Mouse (Mus musculus) liver, embryonic 12.5 days (tissue): Measurements from ENCODE around the gene Rapgef3. TPM values are rescaled to one million over a fixed set of nuclear protein-coding genes. Genes with fewer than 3 reads are reported as not detected.
A peak's percentile ranks its signal among the peaks of the same experiment; 100 is the strongest.

Source experiments
- ATAC-seq: fragments of 200-750 bp; cut with Nextera tagmentation; 2 replicates; pipeline ENCODE4 v1.8.0; 2017; ENCODE audit warnings: moderate number of reproducible peaks, mild to moderate bottlenecking, moderate library complexity
- H3K27ac ChIP-seq: fragments of 300-500 bp; sonication (generic); 2 replicates; pipeline ENCODE4 v1.5.1; 2016; ENCODE audit warnings: mild to moderate bottlenecking
- H3K27me3 ChIP-seq: fragments of 300-500 bp; sonication (generic); replicated peaks from 2 replicates; pipeline ENCODE4 v1.6.1; 2016; ENCODE audit warnings: mild to moderate bottlenecking, moderate library complexity
- H3K36me3 ChIP-seq: fragments of 300-500 bp; sonication (generic); 2 replicates; pipeline ENCODE4 v1.6.1; 2016; ENCODE audit warnings: mild to moderate bottlenecking, moderate library complexity
- H3K4me1 ChIP-seq: fragments of 300-500 bp; sonication (generic); 2 replicates; pipeline ENCODE4 v1.6.1; 2016
- H3K4me2 ChIP-seq: fragments of 300-500 bp; sonication (generic); 2 replicates; pipeline ENCODE4 v1.6.1; 2016; ENCODE audit warnings: mild to moderate bottlenecking, moderate library complexity
- H3K4me3 ChIP-seq: fragments of 300-500 bp; sonication (generic); 2 replicates; pipeline ENCODE4 v1.5.1; 2016; ENCODE audit warnings: mild to moderate bottlenecking, moderate library complexity
- H3K9ac ChIP-seq: fragments of 300-500 bp; sonication (generic); 2 replicates; pipeline ENCODE4 v1.6.1; 2016; ENCODE audit warnings: mild to moderate bottlenecking, moderate library complexity
- H3K9me3 ChIP-seq: fragments of 300-500 bp; sonication (generic); replicated peaks from 2 replicates; pipeline ENCODE4 v1.6.1; 2016; ENCODE audit warnings: mild to moderate bottlenecking, moderate library complexity
- WGBS: fragments of 180-500 bp; shearing (Covaris S2); methylation state at CpG from one replicate; pipeline ENCODE4 v1.1.7; 2016; ENCODE audit not compliant: insufficient replicate concordance; 5-methylcytosine and 5-hydroxymethylcytosine counted together
- polyA plus RNA-seq: library from polyadenylated mRNA; unstranded; fragments of >200 nt; fragmentation: Nextera tagmentation; extraction: Ambion mirVana; gene quantifications from 2 replicates; pipeline ENCODE4 v1.2.1, GENCODE M21; 2016

Gene Rapgef3
- polyA plus RNA-seq, 1 experiment from 2014 or later, result 3.9 TPM

- WGBS, result 36% methylated on average over 12 of the region's 12 CpGs
- ATAC-seq, result no peak
These were observed 17.1 kb downstream of the Rapgef3 start for GRCm38 (mm10) chr15:97750697-97751096.

GRCm38 (mm10) chr15:97749841-97750240, 17.9 kb downstream of the Rapgef3 start:
- peaks cover 8% of the 10 kb centered on the region for H3K36me3 ChIP-seq
- no peak overlapping the region for H3K4me2 ChIP-seq
- H3K4me3 ChIP-seq, result no peak overlapping the region
- no peak overlapping the region for H3K27ac ChIP-seq
- WGBS, result 81% methylated on average over 13 of the region's 13 CpGs
- no peaks in the 10 kb centered on the region for H3K9me3 ChIP-seq
- no peaks in the 10 kb centered on the region for H3K27me3 ChIP-seq
- no peak for ATAC-seq
- peaks cover 45% of the 10 kb centered on the region for H3K4me1 ChIP-seq
- no peak overlapping the region for H3K9ac ChIP-seq

More at GRCm38 (mm10) chr15:97750697-97751096, 17.1 kb downstream of the Rapgef3 start:
- Histone ChIP-seq H3K9ac (no peak overlapping the region), H3K9me3 (no peaks in the 10 kb centered on the region), H3K4me1 (peaks cover 36% of the 10 kb centered on the region), H3K27ac (no peak overlapping the region), H3K4me2 (no peak overlapping the region), H3K4me3 (no peak overlapping the region), H3K27me3 (no peaks in the 10 kb centered on the region), H3K36me3 (peaks cover 8% of the 10 kb centered on the region)

GRCm38 (mm10) chr15:97749397-97749796, 18.4 kb downstream of the Rapgef3 start:
- Histone ChIP-seq H3K4me3 (no peak overlapping the region), H3K4me1 (peaks cover 48% of the 10 kb centered on the region), H3K36me3 (peaks cover 8% of the 10 kb centered on the region), H3K9ac (no peak overlapping the region), H3K4me2 (no peak overlapping the region), H3K9me3 (no peaks in the 10 kb centered on the region), H3K27ac (no peak overlapping the region), H3K27me3 (no peaks in the 10 kb centered on the region)
- no peak for ATAC-seq
- 86% methylated on average over 9 of the region's 9 CpGs for WGBS

- ATAC-seq, result no peak
- no peak overlapping the region for H3K4me3 ChIP-seq
- no peaks in the 10 kb centered on the region for H3K27me3 ChIP-seq
- H3K27ac ChIP-seq, result no peak overlapping the region
- H3K9ac ChIP-seq, result no peak overlapping the region
- H3K4me1 ChIP-seq, result peaks cover 53% of the 10 kb centered on the region
- no peak overlapping the region for H3K4me2 ChIP-seq
- 76% methylated on average over 4 of the region's 4 CpGs for WGBS
- H3K36me3 ChIP-seq, result peaks cover 8% of the 10 kb centered on the region
- H3K9me3 ChIP-seq, result no peaks in the 10 kb centered on the region
These were observed 18.8 kb downstream of the Rapgef3 start for GRCm38 (mm10) chr15:97748964-97749363.

GRCm38 (mm10) chr15:97748309-97748708, 19.5 kb downstream of the Rapgef3 start:
- no peak overlapping the region for H3K4me3 ChIP-seq
- H3K27ac ChIP-seq, result no peak overlapping the region
- H3K36me3 ChIP-seq, result peaks cover 5% of the 10 kb centered on the region
- 41% methylated on average over 10 of the region's 10 CpGs for WGBS
- H3K27me3 ChIP-seq, result no peaks in the 10 kb centered on the region
- H3K4me2 ChIP-seq, result 0 out of 2 replicates have a peak overlapping the region, but pooled peaks have one; percentile 4
- no peaks in the 10 kb centered on the region for H3K9me3 ChIP-seq
- H3K4me1 ChIP-seq, result peaks cover 55% of the 10 kb centered on the region
- no peak overlapping the region for H3K9ac ChIP-seq
- peak; percentile 40; the same call in 1 of the 2 replicates for ATAC-seq

- peaks cover 58% of the 10 kb centered on the region for H3K4me1 ChIP-seq
- H3K4me3 ChIP-seq, result no peak overlapping the region
- H3K4me2 ChIP-seq, result no peak overlapping the region
- H3K9me3 ChIP-seq, result no peaks in the 10 kb centered on the region
- ATAC-seq, result no peak
- peaks cover 5% of the 10 kb centered on the region for H3K36me3 ChIP-seq
- no peak overlapping the region for H3K9ac ChIP-seq
- 73% methylated on average over 4 of the region's 4 CpGs for WGBS
- no peaks in the 10 kb centered on the region for H3K27me3 ChIP-seq
- H3K27ac ChIP-seq, result no peak overlapping the region
These were observed 20.3 kb downstream of the Rapgef3 start for GRCm38 (mm10) chr15:97747486-97747885.

GRCm38 (mm10) chr15:97746748-97747147, 21.0 kb downstream of the Rapgef3 start:
- 64% methylated on average over 24 of the region's 24 CpGs for WGBS
- no peak overlapping the region for H3K27ac ChIP-seq
- H3K27me3 ChIP-seq, result no peaks in the 10 kb centered on the region
- H3K36me3 ChIP-seq, result peaks cover 5% of the 10 kb centered on the region
- no peak overlapping the region for H3K9ac ChIP-seq
- peaks cover 64% of the 10 kb centered on the region for H3K4me1 ChIP-seq
- H3K9me3 ChIP-seq, result no peaks in the 10 kb centered on the region
- ATAC-seq, result peak; percentile 46
- H3K4me2 ChIP-seq, result peak overlapping the region; percentile 26
- no peak overlapping the region for H3K4me3 ChIP-seq

GRCm38 (mm10) chr15:97746278-97746677, 21.5 kb downstream of the Rapgef3 start:
- no peak for ATAC-seq

GRCm38 (mm10) chr15:97745331-97745730, 22.4 kb downstream of the Rapgef3 start:
- peaks cover 64% of the 10 kb centered on the region for H3K4me1 ChIP-seq
- peak overlapping the region; percentile 11 for H3K27ac ChIP-seq

More at GRCm38 (mm10) chr15:97746278-97746677, 21.5 kb downstream of the Rapgef3 start:
- Histone ChIP-seq H3K4me2 (peak overlapping the region; percentile 26), H3K36me3 (peaks cover 5% of the 10 kb centered on the region), H3K4me3 (no peak overlapping the region), H3K9me3 (no peaks in the 10 kb centered on the region), H3K9ac (no peak overlapping the region), H3K27me3 (no peaks in the 10 kb centered on the region), H3K4me1 (peaks cover 67% of the 10 kb centered on the region), H3K27ac (no peak overlapping the region)
- 76% methylated on average over 10 of the region's 10 CpGs for WGBS

GRCm38 (mm10) chr15:97744930-97745329, 22.8 kb downstream of the Rapgef3 start:
- H3K9ac ChIP-seq, result no peak overlapping the region; the same call in 1 of the 2 replicates
- ATAC-seq, result peak; percentile 84
- H3K9me3 ChIP-seq, result no peaks in the 10 kb centered on the region
- peaks cover 5% of the 10 kb centered on the region for H3K36me3 ChIP-seq
- peaks cover 64% of the 10 kb centered on the region for H3K4me1 ChIP-seq
- no peaks in the 10 kb centered on the region for H3K27me3 ChIP-seq
- no peak overlapping the region for H3K4me3 ChIP-seq
- WGBS, result 36% methylated on average over 10 of the region's 10 CpGs
- H3K4me2 ChIP-seq, result peak overlapping the region; percentile 26; the same call in 1 of the 2 replicates
- peak overlapping the region; percentile 11 for H3K27ac ChIP-seq

More at GRCm38 (mm10) chr15:97745331-97745730, 22.4 kb downstream of the Rapgef3 start:
- no peaks in the 10 kb centered on the region for H3K27me3 ChIP-seq
- WGBS, result 63% methylated on average over 10 of the region's 10 CpGs
- ATAC-seq, result no peak
- H3K4me3 ChIP-seq, result no peak overlapping the region
- H3K9me3 ChIP-seq, result no peaks in the 10 kb centered on the region
- H3K4me2 ChIP-seq, result peak overlapping the region; percentile 26; the same call in 1 of the 2 replicates
- no peak overlapping the region; the same call in none of the 2 replicates for H3K9ac ChIP-seq
- H3K36me3 ChIP-seq, result peaks cover 5% of the 10 kb centered on the region

- no peaks in the 10 kb centered on the region for H3K27me3 ChIP-seq
- H3K4me3 ChIP-seq, result no peak overlapping the region
- H3K4me2 ChIP-seq, result no peak overlapping the region
- no peak overlapping the region for H3K27ac ChIP-seq
- H3K4me1 ChIP-seq, result peaks cover 66% of the 10 kb centered on the region
- WGBS, result 63% methylated on average over 12 of the region's 12 CpGs
- peaks cover 5% of the 10 kb centered on the region; the same call in 1 of the 2 replicates for H3K36me3 ChIP-seq
- ATAC-seq, result no peak
- H3K9ac ChIP-seq, result no peak overlapping the region
- H3K9me3 ChIP-seq, result no peaks in the 10 kb centered on the region
These were observed 23.7 kb downstream of the Rapgef3 start for GRCm38 (mm10) chr15:97743961-97744525.

- Histone ChIP-seq H3K36me3 (peaks cover 5% of the 10 kb centered on the region; the same call in 1 of the 2 replicates), H3K4me1 (peaks cover 65% of the 10 kb centered on the region), H3K9me3 (no peaks in the 10 kb centered on the region), H3K27me3 (no peaks in the 10 kb centered on the region), H3K27ac (no peak overlapping the region), H3K9ac (no peak overlapping the region), H3K4me3 (no peak overlapping the region), H3K4me2 (no peak overlapping the region)
- 80% methylated on average over 5 of the region's 5 CpGs for WGBS
- ATAC-seq, result no peak
These were observed 24.6 kb downstream of the Rapgef3 start for GRCm38 (mm10) chr15:97743210-97743609.
